Mouse (Mus musculus) myocyte (in vitro differentiated cells): ENCODE measurements around the gene Myo16.

ENCODE experiments used
- E2F4 ChIP-seq: IDR thresholded peaks from one replicate; pipeline ENCODE4 v1.6.1; 2011; ENCODE audit warnings: mild to moderate bottlenecking, control low read depth, moderate library complexity; ENCODE audit not compliant: insufficient read depth
- MAX ChIP-seq: IDR thresholded peaks from one replicate; pipeline ENCODE4 v1.6.1; 2011; ENCODE audit warnings: low read depth, mild to moderate bottlenecking, control low read depth
- MYOD1 ChIP-seq, 3 experiments: IDR thresholded peaks; one replicate each; pipeline ENCODE4 v1.6.1; 2011; ENCODE audit warnings: control low read depth in 2 of 3, low read depth in 2 of 3, mild to moderate bottlenecking in 2 of 3, moderate library complexity in 1 of 3; ENCODE audit not compliant: insufficient read length in 2 of 3, control insufficient read depth in 1 of 3
- MYOG ChIP-seq, 3 experiments: IDR thresholded peaks; one replicate each; pipeline ENCODE4 v1.6.1; 2011; ENCODE audit warnings: control low read depth in 2 of 3, low read depth in 2 of 3, mild to moderate bottlenecking in 2 of 3; ENCODE audit not compliant: insufficient read length in 2 of 3, control insufficient read depth in 1 of 3, insufficient read depth in 1 of 3
- POLR2A ChIP-seq: IDR thresholded peaks from one replicate; pipeline ENCODE4 v1.6.1; 2011; ENCODE audit warnings: low read depth, mild to moderate bottlenecking, control low read depth, moderate library complexity; ENCODE audit not compliant: insufficient read length
- POLR2AphosphoS2 ChIP-seq: IDR thresholded peaks from one replicate; pipeline ENCODE4 v1.6.1; 2011; ENCODE audit warnings: low read depth, control low read depth; ENCODE audit not compliant: insufficient read length
- TCF12 ChIP-seq: IDR thresholded peaks from one replicate; pipeline ENCODE4 v1.6.1; 2011; ENCODE audit warnings: mild to moderate bottlenecking, control low read depth; ENCODE audit not compliant: poor library complexity, insufficient read depth, severe bottlenecking
- TCF3 ChIP-seq: IDR thresholded peaks from one replicate; pipeline ENCODE4 v1.6.1; 2011; ENCODE audit warnings: low read depth, control low read depth; ENCODE audit not compliant: insufficient read length

GRCm38 (mm10) chr8:10387143-10387542, 233.4 kb downstream of the Myo16 start:
- no peak for TF ChIP-seq POLR2A
- TF ChIP-seq POLR2AphosphoS2: no peak
- TF ChIP-seq TCF12: no peak
- no peak for TF ChIP-seq TCF3
- TF ChIP-seq MYOD1 (IDR thresholded peaks at IDR 0.05; ENCODE audit: control insufficient read depth in 1 of 3, insufficient read length in 2 of 3, low read depth in 2 of 3): no peak
- no peak for TF ChIP-seq MYOG (IDR thresholded peaks at IDR 0.05; ENCODE audit: control insufficient read depth in 1 of 3, insufficient read depth in 1 of 3, insufficient read length in 2 of 3, low read depth in 2 of 3)
- no peak for TF ChIP-seq MAX
- TF ChIP-seq E2F4: no peak
